Mouse (Mus musculus): ENCODE measurements around the gene Nxpe5. TPM values are rescaled to one million over a fixed set of nuclear protein-coding genes. Genes with fewer than 3 reads are reported as not detected.

Nxpe5 gene
- polyA plus RNA-seq (2012; rRNA removed): 0.12 and 0.16 TPM in 2 replicates

GRCm38 (mm10) chr5:138225700-138226099, at the start of gene Nxpe5:
Gene Nxpe5, plus strand, starts transcription at chr5:138225898.

GRCm38 (mm10) chr5:138186950-138187638, 38.6 kb upstream of the Nxpe5 start, which contains the start of the genes Taf6 and Cnpy4:
Gene Taf6, minus strand, starts transcription at chr5:138187451.
Gene Cnpy4, plus strand, starts transcription at chr5:138187485.

GRCm38 (mm10) chr5:138193771-138194727, 31.6 kb upstream of the Nxpe5 start, which contains the start of gene Mblac1:
Gene Mblac1, plus strand, starts transcription at chr5:138194314.

GRCm38 (mm10) chr5:138255353-138256093, 29.8 kb downstream of the Nxpe5 start, which contains the start of gene Lamtor4:
Gene Lamtor4, plus strand, starts transcription at chr5:138255482.

GRCm38 (mm10) chr5:138263260-138264206, 37.8 kb downstream of the Nxpe5 start, which contains the start of gene BC037034:
Gene BC037034, minus strand, starts transcription at chr5:138264033.

GRCm38 (mm10) chr5:138272409-138272923, 46.8 kb downstream of the Nxpe5 start, which contains the start of gene Gal3st4:
Gene Gal3st4, minus strand, starts transcription at chr5:138272840.

GRCm38 (mm10) chr5:138279585-138280424, 54.1 kb downstream of the Nxpe5 start, which contains the start of the genes Gm43720, Gpc2 and Stag3:
Gene Gm43720, minus strand, starts transcription at chr5:138279958.
Gene Gpc2, minus strand, starts transcription at chr5:138280005.
Gene Stag3, plus strand, starts transcription at chr5:138280240.

Other genes with a start within 250 kb of the Nxpe5 start
- gene Azgp1, start 244.4 kb upstream of the Nxpe5 start, polyA plus RNA-seq (2012; rRNA removed): 584 and 631 TPM in 2 replicates
- gene Smok3a, start 204.6 kb upstream of the Nxpe5 start, polyA plus RNA-seq (2012; rRNA removed): not detected in 2 replicates
- 0.01 TPM in 1 of 2 replicates, not detected in the other for gene Smok3b, start 204.5 kb upstream of the Nxpe5 start, polyA plus RNA-seq (2012; rRNA removed)
- gene Smok3c, start 172.7 kb upstream of the Nxpe5 start, polyA plus RNA-seq (2012; rRNA removed): not detected in 2 replicates
- 2.9 and 3.0 TPM in 2 replicates for gene Zkscan1, start 140.8 kb upstream of the Nxpe5 start, polyA plus RNA-seq (2012; rRNA removed)
- 10.0 and 10.6 TPM in 2 replicates for gene Zscan21, start 109.0 kb upstream of the Nxpe5 start, polyA plus RNA-seq (2012; rRNA removed)
- gene Zfp113, start 70.2 kb upstream of the Nxpe5 start, polyA plus RNA-seq (2012; rRNA removed): 1.4 and 1.6 TPM in 2 replicates
- gene Cops6, start 64.8 kb upstream of the Nxpe5 start, polyA plus RNA-seq (2012; rRNA removed): 113 and 134 TPM in 2 replicates
- 10.2 and 11.1 TPM in 2 replicates for gene Ap4m1, start 53.9 kb upstream of the Nxpe5 start, polyA plus RNA-seq (2012; rRNA removed)
- gene Mcm7, start 53.5 kb upstream of the Nxpe5 start, polyA plus RNA-seq (2012; rRNA removed): 65.8 and 67.1 TPM in 2 replicates
- 23.8 and 24.7 TPM in 2 replicates for gene Taf6, start 38.4 kb upstream of the Nxpe5 start, polyA plus RNA-seq (2012; rRNA removed)
- 6.9 TPM in 2 replicates for gene Cnpy4, start 38.4 kb upstream of the Nxpe5 start, polyA plus RNA-seq (2012; rRNA removed)
- 1.7 and 1.8 TPM in 2 replicates for gene Mblac1, start 31.6 kb upstream of the Nxpe5 start, polyA plus RNA-seq (2012; rRNA removed)
- gene Lamtor4, start 29.6 kb downstream of the Nxpe5 start, polyA plus RNA-seq (2012; rRNA removed): 59.3 and 63.4 TPM in 2 replicates
- 20.7 and 25.8 TPM in 2 replicates for gene BC037034, start 38.1 kb downstream of the Nxpe5 start, polyA plus RNA-seq (2012; rRNA removed)
- gene Gal3st4, start 46.9 kb downstream of the Nxpe5 start, polyA plus RNA-seq (2012; rRNA removed): 0.02 TPM in 2 replicates
- gene Gm43720, start 54.1 kb downstream of the Nxpe5 start, polyA plus RNA-seq (2012; rRNA removed): not detected in 2 replicates
- 1.5 and 2.1 TPM in 2 replicates for gene Gpc2, start 54.1 kb downstream of the Nxpe5 start, polyA plus RNA-seq (2012; rRNA removed)
- 1.8 and 2.9 TPM in 2 replicates for gene Stag3, start 54.3 kb downstream of the Nxpe5 start, polyA plus RNA-seq (2012; rRNA removed)
- 0.51 and 0.54 TPM in 2 replicates for gene Pvrig, start 116.1 kb downstream of the Nxpe5 start, polyA plus RNA-seq (2012; rRNA removed)
- gene Zfp157, start 215.6 kb downstream of the Nxpe5 start, polyA plus RNA-seq (2012; rRNA removed): 2.7 TPM in 2 replicates

Data from liver, embryonic 18 days (tissue).